Mouse (Mus musculus): ENCODE data around the gene Wnt6. TPM values are rescaled to one million over a fixed set of nuclear protein-coding genes. Genes with fewer than 3 reads are reported as not detected.

The Wnt6 gene
- polyA plus RNA-seq, 1 experiment from 2014 or later: 0.22 TPM

DNA sequence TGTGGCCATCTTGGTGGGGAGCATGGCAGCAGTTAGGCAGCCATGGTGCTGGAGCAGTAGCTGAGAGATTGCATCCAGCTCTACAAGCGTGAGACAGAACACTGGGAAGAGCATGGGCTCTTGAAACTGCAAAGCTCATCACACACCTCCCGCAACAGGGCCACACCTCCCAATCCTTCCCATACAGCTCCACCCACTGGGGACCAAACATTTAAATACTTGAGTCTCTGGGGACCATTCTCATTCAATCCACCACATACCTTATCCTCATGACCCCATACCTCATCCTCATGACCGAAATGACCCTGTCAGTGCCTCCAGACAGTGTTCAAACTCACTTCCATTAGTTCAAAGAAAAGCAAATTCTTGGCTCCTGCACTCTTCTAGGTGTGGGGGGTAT is 61.6 kb downstream of the Wnt6 start:
- Histone ChIP-seq H3K9ac (ENCODE audit: low read depth, low read length) (no peak overlapping the region), H3K27me3 (replicated peaks; ENCODE audit: control insufficient read depth, insufficient read depth, low read length) (no peaks in the 10 kb centered on the region), H3K9me3 (ENCODE audit: control insufficient read depth, low read length) (no peaks in the 10 kb centered on the region), H3K4me3 (ENCODE audit: low read length) (no peak overlapping the region), H3K27ac (ENCODE audit: low read length) (no peak overlapping the region), H3K36me3 (ENCODE audit: control insufficient read depth, insufficient read depth, low read length) (no peaks in the 10 kb centered on the region), H3K4me1 (ENCODE audit: control insufficient read depth, insufficient read depth, low read length) (no peaks in the 10 kb centered on the region), H3K4me2 (ENCODE audit: low read depth, low read length) (no peak overlapping the region)
- WGBS: 77% methylated on average over 3 of the region's 3 CpGs
- no peak for ATAC-seq

Other genes starting within 250 kb of the Wnt6 start
- 0.10 and 0.29 TPM in 2 replicates for gene Plcd4, start 229.0 kb upstream of the Wnt6 start, polyA plus RNA-seq (2015; fragmentation: Nextera tagmentation; extraction: Ambion mirVana)
- 20.3 and 20.9 TPM in 2 replicates for gene Usp37, start 227.6 kb upstream of the Wnt6 start, polyA plus RNA-seq (2015; fragmentation: Nextera tagmentation; extraction: Ambion mirVana)
- gene Zfp142, start 183.6 kb upstream of the Wnt6 start, polyA plus RNA-seq (2015; fragmentation: Nextera tagmentation; extraction: Ambion mirVana): 3.5 and 3.6 TPM in 2 replicates
- gene Bcs1l, start 183.6 kb upstream of the Wnt6 start, polyA plus RNA-seq (2015; fragmentation: Nextera tagmentation; extraction: Ambion mirVana): 21.5 and 23.3 TPM in 2 replicates
- gene Rnf25, start 170.5 kb upstream of the Wnt6 start, polyA plus RNA-seq (2015; fragmentation: Nextera tagmentation; extraction: Ambion mirVana): 26.3 and 28.2 TPM in 2 replicates
- 3.0 and 3.3 TPM in 2 replicates for gene Stk36, start 170.4 kb upstream of the Wnt6 start, polyA plus RNA-seq (2015; fragmentation: Nextera tagmentation; extraction: Ambion mirVana)
- 6.9 and 7.1 TPM in 2 replicates for gene Ttll4, start 110.1 kb upstream of the Wnt6 start, polyA plus RNA-seq (2015; fragmentation: Nextera tagmentation; extraction: Ambion mirVana)
- gene Cyp27a1, start 58.3 kb upstream of the Wnt6 start, polyA plus RNA-seq (2015; fragmentation: Nextera tagmentation; extraction: Ambion mirVana): 7.6 and 8.0 TPM in 2 replicates
- 0.15 and 0.17 TPM in 2 replicates for gene Prkag3, start 22.7 kb upstream of the Wnt6 start, polyA plus RNA-seq (2015; fragmentation: Nextera tagmentation; extraction: Ambion mirVana)
- gene Wnt10a, start 19.6 kb downstream of the Wnt6 start, polyA plus RNA-seq (2015; fragmentation: Nextera tagmentation; extraction: Ambion mirVana): 0.05 and 0.09 TPM in 2 replicates
- gene Cdk5r2, start 83.0 kb downstream of the Wnt6 start, polyA plus RNA-seq (2015; fragmentation: Nextera tagmentation; extraction: Ambion mirVana): 0.07 and 0.18 TPM in 2 replicates
- 0.95 and 1.5 TPM in 2 replicates for gene Fev, start 113.5 kb downstream of the Wnt6 start, polyA plus RNA-seq (2015; fragmentation: Nextera tagmentation; extraction: Ambion mirVana)
- 1.5 and 2.4 TPM in 2 replicates for gene Cryba2, start 121.3 kb downstream of the Wnt6 start, polyA plus RNA-seq (2015; fragmentation: Nextera tagmentation; extraction: Ambion mirVana)
- gene Cfap65, start 163.7 kb downstream of the Wnt6 start, polyA plus RNA-seq (2015; fragmentation: Nextera tagmentation; extraction: Ambion mirVana): 0.07 and 0.16 TPM in 2 replicates
- 25.3 and 27.9 TPM in 2 replicates for gene Ihh, start 179.8 kb downstream of the Wnt6 start, polyA plus RNA-seq (2015; fragmentation: Nextera tagmentation; extraction: Ambion mirVana)